Mouse (Mus musculus) heart, embryonic 15.5 days (tissue): Measurements from ENCODE around the gene Thsd4. TPM values are rescaled to one million over a fixed set of nuclear protein-coding genes. Genes with fewer than 3 reads are reported as not detected.
"Not testable (repeated sequence)": the region's sequence is repeated elsewhere in the genome, so short reads cannot be mapped to it uniquely, and the experiment has no call there.

ENCODE experiments used
- ATAC-seq: fragments of 200-750 bp; cut with Nextera tagmentation; replicated peaks from 2 replicates; pipeline ENCODE4 v1.8.0; 2017; ENCODE audit warnings: low read depth, moderate TSS enrichment; ENCODE audit not compliant: insufficient number of reproducible peaks, insufficient read depth, low FRiP score
- H3K27ac ChIP-seq: fragments of 300-500 bp; sonication (generic); 2 replicates; pipeline ENCODE4 v1.5.1; 2015; ENCODE audit warnings: mild to moderate bottlenecking, inconsistent platforms
- H3K27me3 ChIP-seq: fragments of 300-500 bp; sonication (generic); 2 replicates; pipeline ENCODE4 v1.6.1; 2015; ENCODE audit warnings: inconsistent platforms
- H3K36me3 ChIP-seq: fragments of 300-500 bp; sonication (generic); 2 replicates; pipeline ENCODE4 v1.6.1; 2015; ENCODE audit warnings: mild to moderate bottlenecking, inconsistent platforms
- H3K4me1 ChIP-seq: fragments of 300-500 bp; sonication (generic); replicated peaks from 2 replicates; pipeline ENCODE4 v1.6.1; 2015; ENCODE audit warnings: inconsistent platforms
- H3K4me2 ChIP-seq: fragments of 300-500 bp; sonication (generic); 2 replicates; pipeline ENCODE4 v1.6.1; 2015; ENCODE audit warnings: inconsistent platforms, mild to moderate bottlenecking, moderate library complexity
- H3K4me3 ChIP-seq: fragments of 300-500 bp; sonication (generic); 2 replicates; pipeline ENCODE4 v1.5.1; 2015; ENCODE audit warnings: mild to moderate bottlenecking, inconsistent platforms
- H3K9ac ChIP-seq: fragments of 300-500 bp; sonication (generic); 2 replicates; pipeline ENCODE4 v1.6.1; 2015; ENCODE audit warnings: mild to moderate bottlenecking, inconsistent platforms
- H3K9me3 ChIP-seq: fragments of 300-500 bp; sonication (generic); replicated peaks from 2 replicates; pipeline ENCODE4 v1.6.1; 2016; ENCODE audit warnings: inconsistent platforms
- WGBS: fragments of 180-500 bp; shearing (Covaris S2); methylation state at CpG from one replicate; pipeline ENCODE4 v1.1.7; 2015; ENCODE audit warnings: mixed read lengths; 5-methylcytosine and 5-hydroxymethylcytosine counted together
- polyA plus RNA-seq: library from polyadenylated mRNA; unstranded; fragments of >200 nt; fragmentation: Nextera tagmentation; extraction: Ambion mirVana; gene quantifications from 2 replicates; pipeline ENCODE4 v1.2.1, GENCODE M21; 2015

The Thsd4 gene
- polyA plus RNA-seq, 1 experiment from 2014 or later: 7.5 TPM

GRCm38 (mm10) chr9:60194905-60195304 lies 326.9 kb downstream of the Thsd4 start:
- Histone ChIP-seq H3K9me3 (no peaks in the 10 kb centered on the region), H3K27me3 (no peaks in the 10 kb centered on the region), H3K9ac (no peak overlapping the region), H3K36me3 (no peaks in the 10 kb centered on the region), H3K4me2 (no peak overlapping the region), H3K27ac (no peak overlapping the region), H3K4me1 (peaks cover 10% of the 10 kb centered on the region), H3K4me3 (no peak overlapping the region)
- ATAC-seq: no peak
- WGBS: 82% methylated on average over 6 of the region's 6 CpGs

GRCm38 (mm10) chr9:60192321-60192720 lies 329.5 kb downstream of the Thsd4 start:
- Histone ChIP-seq H3K36me3 (no peaks in the 10 kb centered on the region), H3K27me3 (no peaks in the 10 kb centered on the region), H3K9me3 (no peaks in the 10 kb centered on the region), H3K27ac (no peak overlapping the region), H3K4me3 (no peak overlapping the region), H3K4me2 (no peak overlapping the region), H3K4me1 (peaks cover 10% of the 10 kb centered on the region), H3K9ac (no peak overlapping the region)
- no peak for ATAC-seq
- 51% methylated on average over 5 of the region's 5 CpGs for whole genome bisulfite sequencing

GRCm38 (mm10) chr9:60187437-60187836 lies 334.4 kb downstream of the Thsd4 start:
- ATAC-seq: no peak
- peaks cover 7% of the 10 kb centered on the region for H3K4me1 ChIP-seq
- H3K36me3 ChIP-seq: no peaks in the 10 kb centered on the region
- H3K27ac ChIP-seq: peak overlapping the region; percentile 11; the same call in 1 of the 2 replicates
- no peaks in the 10 kb centered on the region for H3K27me3 ChIP-seq
- H3K9me3 ChIP-seq: no peaks in the 10 kb centered on the region
- no peak overlapping the region for H3K4me3 ChIP-seq
- no peak overlapping the region for H3K4me2 ChIP-seq
- 62% methylated on average over 2 of the region's 2 CpGs for WGBS
- no peak overlapping the region for H3K9ac ChIP-seq

GRCm38 (mm10) chr9:60186948-60187347 lies 334.9 kb downstream of the Thsd4 start:
- Histone ChIP-seq H3K9ac (no peak overlapping the region), H3K4me1 (0 out of 2 replicates have a peak, but pooled peaks cover 2% of the 10 kb centered on the region), H3K9me3 (no peaks in the 10 kb centered on the region), H3K4me3 (no peak overlapping the region), H3K4me2 (no peak overlapping the region), H3K27ac (peak overlapping the region; percentile 11; the same call in 1 of the 2 replicates), H3K27me3 (no peaks in the 10 kb centered on the region), H3K36me3 (no peaks in the 10 kb centered on the region)
- ATAC-seq: no peak
- 54% methylated on average over 7 of the region's 7 CpGs for WGBS

- no peak for ATAC-seq
- Histone ChIP-seq H3K4me1 (0 out of 2 replicates have a peak, but pooled peaks cover 2% of the 10 kb centered on the region), H3K9ac (no peak overlapping the region), H3K27ac (no peak overlapping the region), H3K4me2 (no peak overlapping the region), H3K9me3 (no peaks in the 10 kb centered on the region), H3K4me3 (no peak overlapping the region), H3K27me3 (no peaks in the 10 kb centered on the region), H3K36me3 (no peaks in the 10 kb centered on the region)
- 71% methylated on average over 3 of the region's 3 CpGs for WGBS
Observed at GRCm38 (mm10) chr9:60184083-60184482, 337.8 kb downstream of the Thsd4 start.

GRCm38 (mm10) chr9:60182371-60182770 lies 339.5 kb downstream of the Thsd4 start:
- WGBS: 82% methylated on average over 6 of the region's 6 CpGs
- Histone ChIP-seq H3K4me2 (no peak overlapping the region), H3K4me3 (no peak overlapping the region), H3K9me3 (no peaks in the 10 kb centered on the region), H3K4me1 (0 out of 2 replicates have a peak, but pooled peaks cover 2% of the 10 kb centered on the region), H3K9ac (no peak overlapping the region), H3K36me3 (no peaks in the 10 kb centered on the region), H3K27me3 (no peaks in the 10 kb centered on the region), H3K27ac (no peak overlapping the region)
- ATAC-seq: no peak

- no peak overlapping the region for H3K9ac ChIP-seq
- ATAC-seq: no peak
- H3K27ac ChIP-seq: no peak overlapping the region
- no peaks in the 10 kb centered on the region for H3K9me3 ChIP-seq
- no peak overlapping the region for H3K4me3 ChIP-seq
- H3K4me2 ChIP-seq: no peak overlapping the region
- 87% methylated on average over 3 of the region's 3 CpGs for WGBS
- no peaks in the 10 kb centered on the region for H3K4me1 ChIP-seq
- H3K27me3 ChIP-seq: no peaks in the 10 kb centered on the region
- H3K36me3 ChIP-seq: no peaks in the 10 kb centered on the region
Observed at GRCm38 (mm10) chr9:60180936-60181335, 340.9 kb downstream of the Thsd4 start.

GRCm38 (mm10) chr9:60180114-60180513 lies 341.7 kb downstream of the Thsd4 start:
- no peak overlapping the region for H3K27ac ChIP-seq
- ATAC-seq: no peak
- WGBS: 84% methylated on average over 6 of the region's 6 CpGs
- no peaks in the 10 kb centered on the region for H3K27me3 ChIP-seq
- H3K4me1 ChIP-seq: no peaks in the 10 kb centered on the region
- no peak overlapping the region for H3K4me2 ChIP-seq
- no peaks in the 10 kb centered on the region for H3K36me3 ChIP-seq
- H3K9ac ChIP-seq: no peak overlapping the region
- H3K4me3 ChIP-seq: no peak overlapping the region
- H3K9me3 ChIP-seq: no peaks in the 10 kb centered on the region

- Histone ChIP-seq H3K4me3 (no peak overlapping the region), H3K9me3 (no peaks in the 10 kb centered on the region), H3K4me2 (no peak overlapping the region), H3K27me3 (no peaks in the 10 kb centered on the region), H3K9ac (no peak overlapping the region), H3K27ac (no peak overlapping the region), H3K36me3 (no peaks in the 10 kb centered on the region), H3K4me1 (no peaks in the 10 kb centered on the region)
- ATAC-seq: no peak
- WGBS: 88% methylated on average over 3 of the region's 3 CpGs
Observed at GRCm38 (mm10) chr9:60176311-60176710, 345.5 kb downstream of the Thsd4 start.

GRCm38 (mm10) chr9:60172459-60173060 lies 349.3 kb downstream of the Thsd4 start:
- not testable (repeated sequence) for H3K9ac ChIP-seq, H3K36me3 ChIP-seq, H3K4me2 ChIP-seq, H3K9me3 ChIP-seq, H3K27me3 ChIP-seq, H3K4me3 ChIP-seq, ATAC-seq, H3K27ac ChIP-seq, H3K4me1 ChIP-seq
- WGBS: 51% methylated on average over 9 of the region's 9 CpGs

GRCm38 (mm10) chr9:60166990-60167389 lies 354.9 kb downstream of the Thsd4 start:
- Histone ChIP-seq H3K4me1 (no peaks in the 10 kb centered on the region), H3K36me3 (no peaks in the 10 kb centered on the region), H3K27ac (no peak overlapping the region), H3K9ac (no peak overlapping the region), H3K4me3 (no peak overlapping the region), H3K27me3 (no peaks in the 10 kb centered on the region), H3K4me2 (no peak overlapping the region), H3K9me3 (no peaks in the 10 kb centered on the region)
- 80% methylated on average over 4 of the region's 4 CpGs for WGBS
- ATAC-seq: no peak

GRCm38 (mm10) chr9:60160855-60161254 lies 361.0 kb downstream of the Thsd4 start:
- no peak overlapping the region for H3K4me3 ChIP-seq
- WGBS: 25% methylated on average over 5 of the region's 5 CpGs
- no peaks in the 10 kb centered on the region for H3K36me3 ChIP-seq
- H3K9me3 ChIP-seq: no peaks in the 10 kb centered on the region
- H3K4me2 ChIP-seq: no peak overlapping the region
- no peaks in the 10 kb centered on the region for H3K27me3 ChIP-seq
- no peak for ATAC-seq
- no peaks in the 10 kb centered on the region for H3K4me1 ChIP-seq
- no peak overlapping the region for H3K9ac ChIP-seq
- H3K27ac ChIP-seq: no peak overlapping the region
